Mouse (Mus musculus) forebrain, embryonic 11.5 days (tissue): ENCODE data around the gene Rab17. TPM values are rescaled to one million over a fixed set of nuclear protein-coding genes. Genes with fewer than 3 reads are reported as not detected.
A peak's percentile ranks its signal among the peaks of the same experiment; 100 is the strongest.

Source experiments
- ATAC-seq: fragments of 200-750 bp; cut with Nextera tagmentation; replicated peaks from 2 replicates; pipeline ENCODE4 v1.8.0; 2017; ENCODE audit warnings: moderate TSS enrichment; ENCODE audit not compliant: low FRiP score
- DNase-seq: peaks from one replicate; pipeline ENCODE4 v3.0.0-alpha.2; 2017; ENCODE audit warnings: low spot score
- H3K27ac ChIP-seq: fragments of 300-500 bp; sonication (generic); 2 replicates; pipeline ENCODE4 v1.5.1; 2014; ENCODE audit warnings: low read depth, low read length
- H3K27me3 ChIP-seq: fragments of 300-500 bp; sonication (generic); 2 replicates; pipeline ENCODE4 v1.6.1; 2014; ENCODE audit warnings: mild to moderate bottlenecking, low read length, mixed read lengths; ENCODE audit not compliant: control insufficient read depth, insufficient read depth
- H3K36me3 ChIP-seq: fragments of 300-500 bp; sonication (generic); 2 replicates; pipeline ENCODE4 v1.6.1; 2014; ENCODE audit warnings: mild to moderate bottlenecking, low read length, moderate library complexity, mixed read lengths; ENCODE audit not compliant: control insufficient read depth, insufficient read depth
- H3K4me1 ChIP-seq: fragments of 300-500 bp; sonication (generic); replicated peaks from 2 replicates; pipeline ENCODE4 v1.6.1; 2014; ENCODE audit warnings: low read length, mixed read lengths; ENCODE audit not compliant: control insufficient read depth, insufficient read depth
- H3K4me2 ChIP-seq: fragments of 300-500 bp; sonication (generic); 2 replicates; pipeline ENCODE4 v1.6.1; 2014; ENCODE audit warnings: low read depth, mild to moderate bottlenecking, low read length, moderate library complexity, mixed read lengths; ENCODE audit not compliant: severe bottlenecking
- H3K4me3 ChIP-seq: fragments of 300-500 bp; sonication (generic); 2 replicates; pipeline ENCODE4 v1.5.1; 2014; ENCODE audit warnings: low read depth, low read length
- H3K9ac ChIP-seq: fragments of 300-500 bp; sonication (generic); 2 replicates; pipeline ENCODE4 v1.6.1; 2014; ENCODE audit warnings: low read length
- H3K9me3 ChIP-seq: fragments of 300-500 bp; sonication (generic); 2 replicates; pipeline ENCODE4 v1.6.1; 2016; ENCODE audit warnings: low read length, mixed read lengths; ENCODE audit not compliant: control insufficient read depth
- WGBS: fragments of 180-500 bp; shearing (Covaris S2); extraction: QIAGEN DNeasy Blood & Tissue Kit; methylation state at CpG from one replicate; pipeline ENCODE4 v1.1.7; 2014; 5-methylcytosine and 5-hydroxymethylcytosine counted together
- polyA plus RNA-seq: library from polyadenylated mRNA; unstranded; fragments of >200 nt; fragmentation: Nextera tagmentation; extraction: Ambion mirVana; gene quantifications from 2 replicates; pipeline ENCODE4 v1.2.1, GENCODE M21; 2014

Gene Rab17
- polyA plus RNA-seq, 1 experiment from 2014 or later: not detected

DNA sequence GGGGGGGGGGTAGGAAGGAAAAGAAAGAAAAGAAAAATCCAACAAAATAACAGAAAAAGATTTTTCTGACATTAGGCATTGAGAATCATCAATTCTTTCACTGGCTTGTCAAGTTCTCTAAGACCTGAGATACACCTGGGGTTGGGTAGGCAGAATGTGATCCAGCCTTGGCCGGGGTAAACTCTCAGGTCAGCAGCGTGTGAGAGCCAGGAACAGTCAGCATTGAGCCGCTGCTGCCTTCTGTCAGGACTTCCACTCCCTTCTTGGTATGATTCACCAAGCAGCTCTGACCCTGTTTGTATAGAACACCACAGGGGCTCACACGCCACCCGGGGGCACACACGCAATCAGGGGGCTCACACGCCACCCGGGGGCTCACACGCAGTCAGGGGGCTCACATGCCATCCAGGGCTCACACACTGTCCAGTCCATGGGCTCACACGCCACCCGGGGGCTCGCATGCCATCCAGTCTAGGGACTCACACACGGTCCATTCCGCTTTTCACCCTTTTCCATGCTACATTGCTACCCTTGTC lies 38.8 kb upstream of the Rab17 start:
- no peaks in the 10 kb centered on the region for H3K9me3 ChIP-seq
- no peaks in the 10 kb centered on the region for H3K27me3 ChIP-seq
- no peak overlapping the region for H3K27ac ChIP-seq
- H3K4me3 ChIP-seq: no peak overlapping the region
- no peak overlapping the region for H3K9ac ChIP-seq
- no peak overlapping the region for H3K4me2 ChIP-seq
- WGBS: 96% methylated on average over 14 of the region's 14 CpGs
- no peak for ATAC-seq
- H3K4me1 ChIP-seq: no peaks in the 10 kb centered on the region
- peak; percentile 43 for DNase-seq
- no peaks in the 10 kb centered on the region for H3K36me3 ChIP-seq

DNA sequence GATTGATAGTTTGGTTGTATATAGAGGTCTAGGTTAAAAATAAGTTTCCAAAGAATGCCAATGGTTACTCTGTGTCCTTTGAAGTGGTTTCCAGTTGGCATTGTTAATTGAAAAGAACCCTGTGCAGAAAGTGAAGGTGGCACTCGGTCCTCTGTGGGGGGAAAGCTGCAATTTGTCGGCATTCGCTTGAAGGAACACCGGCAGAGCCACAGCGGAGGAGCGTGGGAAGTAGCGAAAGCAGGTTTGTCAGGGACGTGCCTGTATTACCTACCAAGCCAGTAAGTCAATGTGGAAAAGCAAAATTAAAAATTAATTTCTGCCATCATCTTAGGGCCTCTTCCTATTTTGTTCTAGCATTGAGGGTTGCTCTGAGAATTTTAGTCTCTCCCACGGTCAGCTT lies 37.2 kb upstream of the Rab17 start:
- Histone ChIP-seq H3K36me3 (no peaks in the 10 kb centered on the region), H3K4me2 (no peak overlapping the region), H3K9me3 (no peaks in the 10 kb centered on the region), H3K9ac (no peak overlapping the region), H3K27ac (no peak overlapping the region), H3K4me3 (no peak overlapping the region), H3K27me3 (no peaks in the 10 kb centered on the region), H3K4me1 (no peaks in the 10 kb centered on the region)
- 93% methylated on average over 9 of the region's 9 CpGs for WGBS
- DNase-seq: no peak
- ATAC-seq: no peak

DNA sequence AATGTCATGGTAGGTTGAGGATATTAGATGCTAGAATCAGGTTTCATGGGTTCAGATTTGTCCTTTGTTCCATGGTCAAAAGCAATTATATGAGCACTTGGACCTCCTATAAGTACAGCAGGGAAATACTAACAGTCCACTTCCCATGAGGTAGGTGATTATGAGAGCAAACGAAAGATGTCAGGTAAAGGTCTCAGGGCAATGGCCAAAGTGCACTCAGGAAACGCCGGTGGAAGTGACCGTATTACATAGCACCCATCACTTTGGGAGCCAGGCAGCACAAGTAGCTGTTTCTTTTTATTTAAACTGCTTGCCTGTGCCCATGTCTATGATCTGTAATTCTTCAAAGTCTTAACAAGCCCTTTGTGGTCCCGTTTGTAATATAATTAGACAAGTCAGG lies 36.6 kb upstream of the Rab17 start:
- Histone ChIP-seq H3K9ac (no peak overlapping the region), H3K9me3 (no peaks in the 10 kb centered on the region), H3K4me2 (no peak overlapping the region), H3K4me1 (no peaks in the 10 kb centered on the region), H3K27me3 (no peaks in the 10 kb centered on the region), H3K27ac (no peak overlapping the region), H3K4me3 (no peak overlapping the region), H3K36me3 (no peaks in the 10 kb centered on the region)
- ATAC-seq (no peak), DNase-seq (no peak)
- WGBS: 91% methylated on average over 5 of the region's 5 CpGs

DNA sequence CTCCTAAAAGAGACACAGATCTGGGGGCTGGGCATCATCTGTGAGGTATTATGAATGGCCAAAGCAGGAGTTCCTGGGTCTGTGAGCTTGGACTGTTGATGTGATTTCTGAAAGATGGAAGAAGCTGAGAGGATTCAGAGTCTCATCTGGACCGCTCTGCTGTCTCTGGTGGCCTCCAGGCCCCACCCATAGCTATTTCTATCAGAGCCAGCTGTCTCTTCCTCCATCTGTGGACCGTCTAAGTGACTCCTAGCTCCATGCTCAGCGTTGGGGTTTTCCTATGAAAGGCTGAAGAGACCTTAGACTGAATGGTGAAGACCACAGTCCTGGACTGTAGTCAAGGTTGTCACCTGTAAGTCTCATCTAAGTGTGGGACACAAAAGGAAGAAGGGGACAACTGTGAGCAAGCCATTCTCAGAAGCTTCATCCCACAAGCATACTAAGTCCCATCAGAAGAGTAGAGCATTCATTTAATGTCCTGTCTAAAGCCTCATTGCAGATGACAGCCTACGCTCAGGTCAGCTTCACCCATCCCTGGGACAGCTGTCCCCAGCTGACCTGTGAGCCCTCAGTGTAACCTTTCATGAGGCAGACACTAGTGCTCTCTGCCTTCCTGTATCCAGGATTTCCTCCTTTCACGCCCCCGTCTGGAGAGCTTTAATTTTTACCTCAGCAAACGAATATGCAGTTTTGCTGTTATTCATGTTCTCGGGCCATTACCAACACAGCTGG lies 34.2 kb upstream of the Rab17 start:
- H3K27ac ChIP-seq: no peak overlapping the region
- H3K4me3 ChIP-seq: no peak overlapping the region
- H3K9ac ChIP-seq: no peak overlapping the region
- H3K36me3 ChIP-seq: no peaks in the 10 kb centered on the region
- H3K9me3 ChIP-seq: no peaks in the 10 kb centered on the region
- no peaks in the 10 kb centered on the region for H3K27me3 ChIP-seq
- WGBS: 85% methylated on average over 8 of the region's 8 CpGs
- DNase-seq: no peak
- no peak for ATAC-seq
- H3K4me1 ChIP-seq: peaks cover 7% of the 10 kb centered on the region; the same call in 1 of the 2 replicates
- H3K4me2 ChIP-seq: no peak overlapping the region

DNA sequence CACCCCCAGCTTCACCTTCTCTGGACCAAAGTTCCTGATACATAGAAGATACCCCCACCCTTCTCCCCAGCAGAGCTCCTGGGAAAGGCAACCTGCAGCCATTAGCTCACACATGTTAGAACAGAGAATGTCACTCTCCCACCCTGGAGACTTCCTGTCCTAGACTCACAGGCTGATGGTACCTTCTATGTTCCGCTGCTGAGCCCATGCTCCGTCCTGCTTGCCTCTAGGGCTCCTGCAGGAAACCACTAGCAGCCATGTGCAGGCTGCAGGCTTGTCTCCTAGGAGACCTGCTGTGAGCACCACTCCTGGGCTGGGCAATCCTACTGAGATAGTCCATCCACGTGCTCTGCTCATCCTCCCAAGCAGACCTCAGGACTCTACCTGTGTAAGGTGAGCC lies 33.2 kb upstream of the Rab17 start:
- 85% methylated on average over 3 of the region's 3 CpGs for WGBS
- Histone ChIP-seq H3K27ac (no peak overlapping the region), H3K9ac (no peak overlapping the region), H3K4me3 (no peak overlapping the region), H3K4me2 (no peak overlapping the region), H3K4me1 (peaks cover 7% of the 10 kb centered on the region; the same call in 1 of the 2 replicates), H3K36me3 (no peaks in the 10 kb centered on the region), H3K9me3 (no peaks in the 10 kb centered on the region), H3K27me3 (no peaks in the 10 kb centered on the region; the same call in 1 of the 2 replicates)
- DNase-seq: no peak
- no peak for ATAC-seq

DNA sequence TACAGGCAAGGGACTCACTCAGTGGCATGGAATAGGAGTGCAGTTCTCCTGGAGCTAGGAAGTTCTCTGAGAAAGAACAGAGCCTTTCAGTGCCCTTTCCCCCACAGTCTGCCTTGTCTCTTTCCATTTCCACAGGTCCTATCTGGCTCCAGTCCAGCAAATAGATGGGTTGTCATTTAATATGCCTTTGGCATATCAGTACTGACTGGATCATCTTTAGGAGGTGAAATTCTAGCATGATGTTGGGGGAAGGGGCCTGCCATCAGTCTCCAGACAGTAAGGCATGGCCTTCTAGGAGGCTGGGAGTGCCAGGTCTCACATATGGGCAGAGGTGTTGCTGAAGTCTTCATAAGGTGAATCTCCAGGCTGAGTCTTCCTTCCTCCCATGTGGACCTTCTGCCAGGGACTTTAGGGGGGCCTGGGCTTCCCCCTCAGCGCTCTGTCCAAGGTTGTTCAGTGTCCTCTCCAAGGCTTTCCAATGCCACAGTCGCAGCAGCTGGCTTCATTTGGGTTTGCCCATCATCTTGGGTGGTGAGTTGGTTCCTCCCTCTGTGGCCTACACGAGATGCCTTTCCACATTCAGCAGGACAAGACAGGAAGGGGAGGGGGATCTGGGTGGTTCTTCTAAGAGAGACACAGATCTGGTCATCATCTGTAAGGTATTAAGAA lies 32.5 kb upstream of the Rab17 start:
- 87% methylated on average over 3 of the region's 3 CpGs for whole genome bisulfite sequencing
- Histone ChIP-seq H3K27me3 (no peaks in the 10 kb centered on the region; the same call in 1 of the 2 replicates), H3K27ac (no peak overlapping the region), H3K4me3 (no peak overlapping the region), H3K4me1 (peaks cover 7% of the 10 kb centered on the region; the same call in 1 of the 2 replicates), H3K9ac (no peak overlapping the region), H3K4me2 (no peak overlapping the region), H3K36me3 (no peaks in the 10 kb centered on the region), H3K9me3 (no peaks in the 10 kb centered on the region)
- no peak for DNase-seq
- no peak for ATAC-seq

DNA sequence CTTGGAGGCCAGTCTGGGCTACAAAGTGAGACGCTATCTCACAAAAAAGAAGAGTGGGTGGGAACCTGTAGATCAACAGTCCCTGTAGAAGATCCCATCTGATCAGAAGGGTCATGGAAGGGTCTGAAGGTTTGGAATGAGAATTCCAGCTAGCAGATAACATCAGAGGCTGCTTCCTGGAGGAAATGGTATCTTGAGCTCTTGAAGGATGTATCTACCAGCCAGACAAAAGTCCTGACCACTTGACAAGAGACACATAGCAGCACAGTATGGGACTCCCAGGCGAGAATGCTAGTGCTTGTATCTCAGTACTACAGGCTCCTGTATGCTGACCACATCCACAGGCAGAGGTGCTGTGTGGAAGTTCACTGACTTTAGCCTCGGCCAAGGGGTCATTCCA lies 31.6 kb upstream of the Rab17 start:
- Histone ChIP-seq H3K4me3 (no peak overlapping the region), H3K4me1 (peaks cover 7% of the 10 kb centered on the region; the same call in 1 of the 2 replicates), H3K36me3 (no peaks in the 10 kb centered on the region), H3K27me3 (no peaks in the 10 kb centered on the region; the same call in 1 of the 2 replicates), H3K9ac (no peak overlapping the region), H3K27ac (no peak overlapping the region), H3K4me2 (no peak overlapping the region), H3K9me3 (no peaks in the 10 kb centered on the region)
- ATAC-seq: no peak
- DNase-seq: no peak
- WGBS: 86% methylated on average over 3 of the region's 3 CpGs

DNA sequence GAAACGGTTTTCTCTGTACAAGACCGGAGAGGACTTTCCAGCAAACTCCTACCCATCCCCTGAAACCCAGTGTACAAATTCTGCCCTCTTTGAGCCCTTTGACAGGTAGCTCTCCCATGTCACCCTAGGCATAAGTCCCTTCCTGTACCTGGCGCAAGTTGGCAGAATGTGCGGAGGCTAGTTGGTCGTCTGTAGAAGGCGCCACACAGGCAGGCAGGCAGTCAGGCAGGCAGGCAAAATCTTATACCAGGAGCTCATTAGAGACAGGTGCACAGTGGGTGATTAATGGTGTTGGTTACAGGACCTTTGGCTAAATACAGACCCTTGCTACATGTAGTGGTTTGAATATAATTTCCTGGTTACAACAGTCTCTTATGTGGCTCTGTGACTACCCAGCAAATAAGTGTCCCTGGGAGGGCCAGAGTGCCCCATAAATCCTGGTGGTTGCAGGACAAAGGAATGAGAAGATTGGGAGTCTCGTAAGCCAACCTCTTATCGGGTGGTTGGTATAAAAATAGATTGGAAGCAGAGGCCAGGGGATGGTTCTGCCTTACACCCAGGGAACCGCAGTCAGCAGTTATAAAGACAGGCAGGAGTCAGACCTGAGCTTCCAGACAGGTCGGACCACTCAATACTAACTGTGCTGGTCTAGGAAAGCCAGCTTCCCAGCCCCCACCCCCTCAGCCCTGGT lies 30.6 kb upstream of the Rab17 start:
- DNase-seq (no peak), ATAC-seq (no peak)
- no peak overlapping the region for H3K9ac ChIP-seq

More for the DNA sequence above, 30.6 kb upstream of the Rab17 start:
- no peaks in the 10 kb centered on the region; the same call in 1 of the 2 replicates for H3K27me3 ChIP-seq
- H3K36me3 ChIP-seq: no peaks in the 10 kb centered on the region
- no peak overlapping the region for H3K27ac ChIP-seq
- no peaks in the 10 kb centered on the region; the same call in 1 of the 2 replicates for H3K9me3 ChIP-seq
- H3K4me2 ChIP-seq: peak overlapping the region; percentile 99; the same call in 1 of the 2 replicates
- H3K4me3 ChIP-seq: no peak overlapping the region
- WGBS: 77% methylated on average over 10 of the region's 10 CpGs
- H3K4me1 ChIP-seq: peaks cover 7% of the 10 kb centered on the region; the same call in 1 of the 2 replicates
